Mouse (Mus musculus) cerebellum, adult 9-10 months (tissue): Measurements from ENCODE around the gene Kcns1.

Experiments used
- DNase-seq: peaks from one replicate; pipeline ENCODE4 v3.0.0; 2022

The Kcns1 gene

DNA sequence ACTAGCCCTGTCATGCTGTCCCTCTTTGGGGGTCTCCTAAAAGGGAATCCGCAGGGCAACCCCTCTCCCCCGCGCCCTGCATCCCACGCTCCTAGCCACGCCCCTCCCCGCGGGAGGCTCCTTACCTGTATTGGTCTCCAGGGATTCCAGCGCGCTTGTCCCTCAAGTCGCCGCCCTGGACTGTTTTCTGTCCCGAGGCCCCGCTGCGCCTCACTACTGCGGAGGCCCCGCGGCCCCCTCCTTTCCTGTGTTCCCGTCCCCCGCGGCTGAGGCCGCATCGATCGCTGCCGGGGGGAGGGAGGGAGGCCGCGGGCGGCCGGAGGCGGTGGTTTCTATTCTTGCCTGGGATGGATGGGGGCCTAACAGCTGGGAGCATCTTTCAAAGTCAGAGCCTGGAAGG is at the start of gene Kcns1:
TSS of gene Kcns1 (minus strand) at position 212 of the 400 bp plus-strand sequence.
- DNase-seq = no peak

DNA sequence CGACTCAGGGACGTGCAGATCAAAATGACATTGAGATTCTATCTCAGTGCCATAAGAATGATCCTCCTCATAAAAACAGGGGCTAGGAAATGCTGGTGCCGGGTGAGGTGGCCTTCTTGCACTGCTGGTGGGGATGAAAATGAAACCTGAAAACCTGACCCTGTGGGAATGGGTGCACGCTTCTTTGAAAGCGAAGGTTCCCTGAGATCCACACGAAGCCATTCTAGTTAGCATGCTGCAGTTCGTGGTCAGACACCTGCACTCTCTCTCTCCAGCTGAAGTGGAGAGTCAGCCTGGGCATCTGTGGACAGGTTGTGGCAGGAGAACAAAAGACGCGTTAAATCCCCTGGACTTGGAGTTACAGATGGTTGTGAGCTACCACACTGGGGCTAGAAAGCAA is 48.4 kb upstream of the Kcns1 start:
- DNase-seq = no peak

DNA sequence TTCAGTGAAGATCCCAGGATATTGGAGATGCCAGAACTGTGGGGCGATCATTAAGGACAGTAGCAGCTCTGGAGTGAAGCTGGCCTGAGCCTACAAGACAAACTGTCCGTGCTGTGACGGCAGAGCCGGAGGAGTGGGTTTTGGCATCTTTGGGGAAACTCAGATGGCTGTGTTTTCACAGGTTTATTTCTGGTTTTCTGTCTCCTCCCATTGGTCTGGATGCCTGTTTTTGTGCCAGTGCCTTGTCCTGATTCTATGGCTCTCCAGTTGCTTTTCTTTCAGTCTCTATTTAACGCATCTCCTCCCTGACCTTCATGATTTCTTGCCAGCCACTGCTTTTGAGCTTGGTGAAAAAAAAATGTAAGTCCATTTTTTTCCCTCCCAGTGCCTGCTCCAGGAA is 41.8 kb upstream of the Kcns1 start:
- no peak for DNase-seq

DNA sequence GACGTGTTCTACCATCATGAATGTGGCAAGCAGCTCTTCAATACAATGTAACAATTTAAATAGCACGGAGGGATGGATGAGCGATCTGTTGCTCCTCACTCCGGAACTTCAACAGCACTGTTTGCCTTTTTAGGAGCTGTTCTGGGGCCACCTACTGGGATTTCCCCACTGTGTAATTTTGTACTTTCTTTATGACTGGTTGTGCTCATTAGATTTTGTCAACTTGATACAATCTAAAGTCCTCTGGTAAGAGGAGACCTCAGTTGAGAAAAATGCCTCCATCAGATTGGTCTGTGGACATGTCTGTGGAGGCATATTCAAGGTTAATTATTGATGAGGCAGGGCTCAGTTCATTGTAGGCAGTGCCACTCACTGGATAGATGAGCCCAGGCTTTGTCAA is 40.0 kb upstream of the Kcns1 start:
- no peak for DNase-seq

DNA sequence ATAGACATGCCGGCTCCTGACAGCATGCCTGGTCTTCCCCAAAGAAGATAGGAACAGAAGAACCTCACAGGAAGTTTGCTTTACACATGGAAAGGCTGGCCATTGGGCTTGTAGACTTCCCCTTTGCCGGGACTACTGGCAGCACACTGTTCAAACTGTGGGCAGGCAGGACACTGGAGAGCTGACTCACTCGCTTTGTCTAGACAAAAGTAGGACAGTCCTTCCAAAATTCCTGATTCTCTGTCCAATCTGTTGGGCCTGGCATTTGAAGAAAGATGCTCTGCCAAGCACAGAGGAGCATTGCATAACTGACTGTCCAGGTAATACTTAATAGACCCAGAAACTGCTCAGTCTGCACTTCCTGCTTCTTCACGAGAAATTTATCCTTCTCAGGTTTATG is 35.8 kb upstream of the Kcns1 start:
- peak; percentile 91 for DNase-seq

DNA sequence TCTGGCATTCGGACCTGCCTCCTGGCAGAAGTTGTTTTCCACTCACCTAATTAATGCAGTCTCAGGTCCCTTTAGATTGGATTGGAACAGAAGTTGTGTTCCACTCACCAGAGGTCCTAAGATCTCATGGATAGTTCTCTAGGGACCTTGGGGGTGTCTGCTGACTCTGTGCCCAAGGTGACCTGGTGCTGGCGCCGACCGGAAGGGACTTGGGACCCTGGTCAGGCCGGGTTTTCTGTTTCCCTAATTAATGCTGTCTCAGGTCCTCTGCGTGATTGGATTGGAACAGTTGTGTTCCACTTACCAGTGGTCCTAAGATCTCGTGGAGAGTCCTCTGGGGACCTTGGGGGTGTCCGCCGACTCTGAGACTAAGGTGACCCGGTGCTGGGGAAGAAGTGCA is 35.1 kb upstream of the Kcns1 start:
- peak; percentile 7 for DNase-seq

DNA sequence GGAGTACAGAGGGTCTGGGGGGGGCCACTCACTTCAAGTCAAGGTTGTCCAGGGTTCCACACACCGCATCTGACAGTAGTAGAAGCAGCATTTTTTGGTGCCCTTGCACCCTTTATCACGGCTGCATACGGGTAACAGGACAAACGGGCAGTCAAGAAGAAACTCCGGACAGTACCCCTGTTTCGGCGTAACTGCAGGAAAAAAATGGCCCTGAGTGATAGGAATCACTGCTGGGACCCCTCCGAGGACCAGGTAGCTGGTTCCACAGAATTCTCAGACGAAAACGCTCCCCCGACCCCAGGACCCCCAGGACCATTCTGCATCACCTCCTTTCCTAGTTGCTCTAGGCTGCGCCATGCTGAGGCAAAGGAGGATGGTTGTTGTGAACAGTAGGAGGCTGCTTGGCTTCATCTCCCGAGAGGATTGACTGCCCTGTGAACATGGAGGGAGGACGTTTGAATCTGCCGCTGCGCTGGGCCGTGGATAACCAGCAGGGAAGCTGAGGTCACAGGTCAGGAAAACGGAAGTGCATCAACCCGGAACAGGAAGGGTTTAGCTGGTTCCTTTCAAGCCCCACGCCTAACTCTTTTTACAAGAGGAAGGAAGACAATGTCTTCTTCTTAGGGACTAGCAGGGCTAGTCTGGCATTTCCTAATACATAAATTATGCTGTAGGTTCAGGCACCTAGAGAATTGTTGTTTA is 28.9 kb upstream of the Kcns1 start, which contains the start of gene Wfdc15a:
TSS of gene Wfdc15a (minus strand) at position 505 of the 702 bp plus-strand sequence.
- DNase-seq = no peak

DNA sequence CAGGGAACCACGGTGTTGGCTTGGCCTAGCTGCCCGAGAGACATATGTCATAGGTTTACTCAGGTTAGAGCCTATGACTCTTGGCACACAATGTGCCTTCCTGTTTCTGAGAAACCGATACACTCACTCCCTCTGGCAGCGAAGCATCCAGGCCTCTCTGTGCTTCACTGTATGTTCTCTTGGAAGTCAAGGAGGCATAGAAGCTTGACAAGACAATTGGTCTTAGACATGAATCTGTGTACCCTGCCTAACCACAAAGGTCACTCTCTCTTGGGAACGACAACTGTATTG is 25.7 kb upstream of the Kcns1 start:
- no peak for DNase-seq

DNA sequence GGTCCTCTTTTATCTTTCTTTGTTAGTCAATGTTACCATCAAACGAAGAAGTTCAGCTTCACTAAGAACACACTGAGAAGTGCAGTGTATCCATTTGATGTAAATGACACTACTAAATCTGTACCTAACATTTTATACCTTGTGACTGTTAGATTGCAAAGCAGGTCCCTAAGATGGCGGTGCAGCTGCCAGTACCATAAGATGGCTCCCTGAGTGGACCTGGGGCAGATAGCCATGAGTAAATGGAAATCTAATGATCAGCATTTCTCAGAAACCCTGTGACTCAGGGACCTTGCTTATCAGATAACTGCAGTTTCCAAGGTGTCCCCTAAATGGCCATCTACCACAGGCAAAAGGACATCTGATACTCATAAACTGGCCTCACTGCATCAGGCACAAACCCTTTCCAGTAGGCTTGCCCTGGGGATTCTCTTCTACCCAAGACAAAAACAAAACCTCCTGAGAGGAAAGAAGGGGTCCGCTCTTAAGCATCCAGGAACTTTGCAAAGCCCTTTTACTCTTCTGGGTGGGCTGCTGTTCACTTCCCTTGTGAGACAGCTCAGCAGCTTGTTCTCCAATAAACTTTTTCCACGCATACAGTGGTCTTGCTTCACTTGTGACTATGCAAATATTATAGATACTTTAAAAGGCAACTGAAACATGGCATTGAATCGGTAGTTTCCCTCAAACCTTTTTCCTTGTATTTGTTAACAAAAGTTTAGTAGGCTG is 25.2 kb upstream of the Kcns1 start:
- DNase-seq = no peak

DNA sequence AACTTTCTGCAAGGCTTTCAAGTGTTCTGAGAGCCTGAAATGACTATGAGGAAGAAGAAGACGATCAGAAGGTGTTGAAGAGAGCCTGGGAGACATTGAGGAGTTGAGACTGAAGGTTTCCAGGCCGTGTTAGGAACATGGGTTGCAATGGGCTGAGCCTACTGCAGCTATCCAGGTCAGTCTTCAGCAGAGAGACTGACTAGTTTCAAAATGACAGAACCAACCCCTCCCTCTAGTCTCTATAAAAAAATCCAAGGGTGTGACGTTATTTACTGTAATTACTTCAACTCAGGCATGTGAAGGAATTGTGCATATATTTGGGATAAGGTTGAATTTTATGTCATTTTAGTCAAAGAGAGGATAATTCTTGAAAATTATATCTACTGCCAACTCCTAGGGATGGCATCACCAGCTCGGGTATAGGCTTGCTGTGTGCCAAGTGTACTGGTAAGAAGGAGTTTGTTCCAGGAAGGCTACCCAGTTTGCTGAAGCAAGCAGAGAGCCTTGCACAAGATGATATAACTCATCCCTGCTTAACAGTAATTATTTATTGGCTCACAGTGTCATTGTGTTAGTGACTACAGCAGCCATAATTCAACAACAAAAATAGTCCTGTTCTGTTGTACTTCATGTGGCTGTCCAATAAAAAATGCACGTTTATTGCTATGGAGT is 24.2 kb upstream of the Kcns1 start:
- no peak for DNase-seq

DNA sequence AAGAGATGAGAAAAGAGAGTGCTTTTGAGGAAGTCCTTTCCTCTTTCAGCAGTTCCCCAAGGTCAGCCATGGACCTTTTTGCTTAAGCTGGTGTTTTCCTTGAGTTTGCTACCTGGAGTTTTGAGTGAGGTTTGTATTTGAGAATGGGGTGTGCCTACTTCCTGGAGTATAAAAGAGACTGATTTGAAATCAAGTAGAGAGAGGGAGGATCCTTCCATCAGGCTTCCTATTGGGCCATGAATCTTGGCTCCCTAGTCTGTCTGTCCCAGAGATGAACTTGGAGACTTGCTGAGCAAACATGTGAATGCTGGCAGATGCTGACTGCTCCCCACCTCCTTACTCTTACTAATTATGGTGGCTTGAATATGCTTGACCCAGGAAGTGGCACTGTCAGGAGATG is 21.4 kb upstream of the Kcns1 start:
- no peak for DNase-seq

DNA sequence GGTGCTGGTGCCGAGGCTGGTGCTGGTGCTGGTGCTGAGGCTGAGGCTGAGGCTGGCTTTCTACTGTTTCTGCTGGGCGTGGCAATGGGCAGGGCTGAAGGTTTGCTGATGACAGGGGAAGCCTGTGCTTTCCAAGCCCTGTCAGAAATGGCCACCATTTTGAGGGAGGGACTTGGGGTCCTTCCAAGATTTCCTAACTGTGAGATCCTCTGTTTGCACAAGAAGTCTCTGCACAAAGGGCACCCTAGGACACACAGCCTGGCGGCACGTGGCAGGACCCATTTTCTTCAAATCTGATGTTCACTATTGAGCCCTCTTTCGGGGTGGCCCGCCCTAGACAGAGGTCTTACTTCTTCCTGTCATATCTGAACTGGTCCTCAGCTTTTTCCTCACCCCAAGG is 19.7 kb upstream of the Kcns1 start, which contains the start of gene Wfdc12:
TSS of gene Wfdc12 (minus strand) at position 33 of the 400 bp plus-strand sequence.
- no peak for DNase-seq

DNA sequence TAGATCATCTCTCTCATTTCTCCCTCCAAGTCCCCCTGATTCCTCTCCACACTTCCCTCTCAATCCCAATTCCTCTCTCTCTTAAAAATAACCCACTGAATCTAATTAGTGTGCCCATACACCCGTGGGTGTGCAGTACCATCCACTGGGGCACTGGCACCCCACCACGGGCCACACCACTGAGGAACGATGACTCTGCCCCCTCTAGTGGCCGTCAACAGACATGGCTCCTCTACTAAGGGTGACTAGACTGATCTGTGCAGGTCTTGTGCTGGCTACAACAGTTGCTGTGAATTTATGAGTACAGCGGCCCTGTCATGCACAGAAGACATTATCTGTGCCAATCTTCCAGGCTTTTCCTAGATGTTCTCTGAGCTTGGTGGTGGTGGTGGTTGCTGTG is 17.8 kb upstream of the Kcns1 start:
- DNase-seq = no peak

DNA sequence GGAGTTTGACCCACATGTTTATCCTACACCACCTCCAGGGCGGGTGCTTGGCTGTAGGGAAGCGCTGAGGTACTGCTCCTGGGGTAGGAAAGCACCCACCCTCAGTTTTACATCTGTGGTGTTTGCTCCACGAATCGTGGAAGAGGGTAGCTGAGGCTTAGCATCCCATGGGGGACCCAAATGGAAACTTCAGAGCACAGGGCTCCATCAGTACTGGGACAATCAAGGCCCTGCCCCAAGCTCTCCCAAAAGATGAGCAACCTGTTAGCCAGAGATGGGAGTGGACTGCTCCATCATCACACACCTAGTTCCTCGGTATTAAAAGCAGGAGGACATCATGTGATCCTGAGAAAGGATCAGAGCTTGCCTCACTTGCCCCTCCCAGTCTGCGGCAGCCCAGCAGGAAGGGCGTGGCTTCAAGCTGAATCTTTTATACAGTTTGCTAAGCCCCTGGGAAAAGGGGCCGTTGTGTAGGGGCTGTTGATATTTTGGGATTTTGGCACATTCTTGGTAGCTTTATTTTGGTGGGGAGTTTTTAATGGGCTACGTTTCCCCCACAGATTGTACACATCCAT is 13.3 kb upstream of the Kcns1 start:
- DNase-seq = no peak

DNA sequence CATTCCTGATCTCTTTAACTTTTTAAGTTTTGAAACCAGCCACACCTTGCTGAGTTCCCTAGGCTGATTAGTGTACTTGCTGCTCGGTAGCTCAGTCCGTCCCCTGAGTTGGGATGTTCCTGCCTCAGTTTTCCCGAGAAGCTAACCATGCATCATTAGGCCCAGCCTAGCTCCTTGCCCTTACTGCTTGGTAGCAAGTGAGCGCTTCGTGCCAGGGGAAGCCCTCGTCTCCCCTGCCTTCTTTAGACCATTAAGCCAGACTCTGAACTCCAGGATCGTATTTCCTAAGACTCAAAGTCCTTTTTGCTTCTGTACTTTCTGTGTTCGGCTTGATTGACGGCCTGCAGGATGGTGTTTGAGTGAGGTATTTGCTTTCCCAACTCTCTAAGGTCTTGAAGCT is 12.4 kb upstream of the Kcns1 start:
- DNase-seq = no peak

DNA sequence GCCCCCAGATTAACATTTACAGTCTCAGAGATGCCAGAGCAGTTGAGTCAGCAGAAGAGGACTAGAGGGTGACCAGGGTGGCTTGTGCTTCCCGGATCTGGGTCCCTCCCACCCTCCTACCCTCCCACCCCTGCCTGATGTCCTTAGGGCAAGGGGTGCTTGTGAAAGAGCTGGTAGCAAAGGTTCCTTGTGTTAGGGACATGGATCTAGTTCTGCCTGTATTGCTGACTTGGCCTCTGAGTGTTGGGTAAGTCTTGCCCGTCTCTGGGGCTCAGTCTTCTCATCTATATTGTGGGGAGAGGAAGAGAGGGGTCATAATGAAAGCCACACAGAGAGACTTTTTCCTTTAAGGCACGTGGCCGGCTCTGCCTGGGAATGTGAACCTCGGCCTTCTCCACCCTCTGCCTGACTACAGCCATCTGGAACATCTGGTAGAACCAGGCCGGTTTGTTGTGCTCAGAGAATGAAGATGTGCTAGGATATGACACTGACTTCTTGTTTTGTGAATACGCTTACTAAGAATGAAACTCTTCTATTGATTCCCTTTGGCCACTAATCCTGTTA is 11.9 kb upstream of the Kcns1 start, which contains the start of gene Wfdc5:
TSS of gene Wfdc5 (minus strand) at position 51 of the 564 bp plus-strand sequence.
- no peak for DNase-seq

DNA sequence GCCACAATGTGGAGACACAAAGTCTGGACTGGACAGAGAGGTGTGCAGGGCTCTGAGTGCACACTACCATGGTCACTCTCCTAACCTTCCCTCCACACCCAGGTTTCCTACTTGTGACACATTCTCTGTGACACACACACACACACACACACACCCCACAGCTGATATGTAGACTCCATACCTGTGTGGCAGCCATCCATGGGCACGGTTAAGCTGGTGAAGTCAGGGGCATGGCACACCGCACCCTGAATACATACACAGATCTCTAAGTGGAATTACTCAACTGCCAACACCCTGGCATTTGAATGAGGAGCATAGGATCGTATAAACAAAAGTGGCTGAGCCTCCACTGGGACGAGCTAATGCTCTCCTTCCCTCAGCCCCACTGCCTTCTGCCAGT is 9.9 kb upstream of the Kcns1 start:
- DNase-seq = no peak

DNA sequence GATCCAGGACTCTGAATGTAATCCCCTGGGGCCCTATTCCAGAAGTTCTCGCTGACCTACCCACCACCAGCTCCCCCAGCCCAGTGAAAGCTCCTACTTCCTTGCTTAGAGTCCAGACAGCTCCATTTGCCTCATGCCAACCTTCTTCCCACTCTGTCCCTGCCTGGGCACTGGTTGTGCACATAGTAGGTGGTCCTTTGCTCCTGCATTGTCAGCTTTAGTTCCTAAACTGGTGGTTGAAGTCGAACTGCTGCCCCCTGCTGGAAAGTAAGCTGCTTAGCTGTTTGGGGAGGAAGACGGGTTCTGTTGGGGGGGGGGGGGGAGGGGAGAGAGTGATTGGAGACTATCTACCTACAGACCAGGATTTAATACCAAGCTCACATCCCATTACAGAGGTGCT is 9.2 kb upstream of the Kcns1 start:
- DNase-seq = no peak

DNA sequence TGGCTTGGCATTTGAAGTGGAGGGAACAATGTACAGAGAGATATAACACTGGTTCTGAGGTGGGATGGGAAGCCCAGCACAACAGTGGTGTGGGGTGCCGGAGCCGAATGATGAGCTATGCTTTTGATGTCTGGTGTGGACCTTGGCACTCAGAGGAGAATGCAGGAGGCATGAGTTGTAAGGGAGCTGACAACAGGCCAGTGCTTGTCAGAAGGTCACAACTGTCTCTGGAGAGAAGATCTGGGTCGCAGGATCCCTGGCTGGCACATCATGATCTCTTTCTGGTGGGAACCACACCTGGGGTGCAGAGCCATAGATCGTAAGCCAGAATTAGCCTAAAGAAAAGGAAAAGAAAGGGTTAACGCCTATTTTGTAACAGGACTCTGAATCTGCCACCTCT is 6.9 kb upstream of the Kcns1 start:
- no peak for DNase-seq

DNA sequence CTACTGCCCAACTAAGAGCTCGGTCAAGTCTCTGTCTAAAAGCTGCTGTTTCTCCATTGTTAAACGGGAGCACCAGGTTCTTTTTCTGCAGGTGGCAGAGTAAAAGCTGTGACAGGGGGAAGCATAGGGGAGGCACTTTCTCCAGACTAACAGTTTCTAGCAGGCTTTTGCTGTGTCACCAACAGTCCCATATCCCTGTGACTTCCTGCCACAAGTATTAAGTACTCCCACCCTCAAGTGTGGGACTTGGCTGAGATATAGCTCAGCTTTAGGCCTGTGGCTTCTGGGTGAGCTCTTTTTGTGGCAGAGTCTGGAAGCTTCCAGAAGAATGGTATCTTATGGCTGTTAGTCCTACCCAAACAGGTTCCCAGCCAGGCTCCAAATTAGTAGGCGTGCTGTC is 4.9 kb upstream of the Kcns1 start:
- no peak for DNase-seq

DNA sequence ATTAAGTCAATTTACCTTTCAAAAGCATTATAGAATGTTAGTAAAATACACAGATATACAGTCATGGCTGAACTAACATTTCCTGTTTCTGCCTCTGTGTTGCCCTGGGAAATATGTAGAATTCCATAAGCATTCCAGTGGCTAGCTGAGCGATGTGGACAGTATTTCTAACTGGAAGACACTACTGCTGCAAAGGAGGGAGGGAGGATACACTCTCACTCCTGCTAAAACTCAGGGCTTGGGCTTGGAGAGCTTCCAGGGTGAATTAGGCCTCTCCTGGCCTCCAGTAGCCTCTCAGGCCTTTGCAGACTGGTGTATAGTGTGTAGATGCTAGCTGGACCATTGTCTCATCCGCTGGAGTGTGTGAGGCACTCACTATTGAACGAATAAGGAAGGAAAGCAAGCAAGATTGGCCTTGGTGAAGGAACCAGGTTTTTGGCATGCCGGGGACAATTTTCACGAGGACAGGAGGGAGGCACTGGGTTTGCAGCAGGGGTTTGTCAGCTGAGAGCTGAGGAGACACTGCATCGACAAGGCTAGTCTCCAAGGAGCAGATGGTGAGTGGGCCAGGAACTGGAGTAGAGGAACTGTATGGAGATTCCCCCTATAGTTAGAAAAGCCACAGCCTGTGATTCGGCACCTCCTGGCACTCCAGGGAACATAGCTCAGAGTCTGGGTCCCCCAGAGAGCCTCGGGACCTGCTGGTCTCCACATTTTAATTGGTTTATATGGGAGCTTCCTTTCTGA is 3.9 kb upstream of the Kcns1 start:
- DNase-seq = no peak

DNA sequence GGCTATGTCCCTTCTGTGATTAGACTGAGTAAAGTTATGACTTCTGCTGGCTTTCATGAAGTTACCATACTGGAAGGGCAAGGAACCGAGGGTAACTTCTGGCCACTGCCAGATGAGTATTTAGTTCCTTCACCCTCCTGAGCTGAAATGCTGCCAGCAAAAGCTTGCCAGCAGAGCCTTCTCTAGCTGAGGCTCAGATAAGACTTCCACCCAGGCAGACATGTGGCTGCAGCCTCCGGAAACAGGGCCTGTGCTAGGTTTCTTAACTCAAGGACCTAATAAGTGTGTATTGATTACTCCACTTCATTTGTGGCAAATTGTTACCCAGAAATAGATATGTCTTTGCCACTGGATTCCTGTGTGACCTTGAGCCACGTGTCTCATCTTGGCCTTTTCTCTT is 2.5 kb upstream of the Kcns1 start:
- no peak for DNase-seq

DNA sequence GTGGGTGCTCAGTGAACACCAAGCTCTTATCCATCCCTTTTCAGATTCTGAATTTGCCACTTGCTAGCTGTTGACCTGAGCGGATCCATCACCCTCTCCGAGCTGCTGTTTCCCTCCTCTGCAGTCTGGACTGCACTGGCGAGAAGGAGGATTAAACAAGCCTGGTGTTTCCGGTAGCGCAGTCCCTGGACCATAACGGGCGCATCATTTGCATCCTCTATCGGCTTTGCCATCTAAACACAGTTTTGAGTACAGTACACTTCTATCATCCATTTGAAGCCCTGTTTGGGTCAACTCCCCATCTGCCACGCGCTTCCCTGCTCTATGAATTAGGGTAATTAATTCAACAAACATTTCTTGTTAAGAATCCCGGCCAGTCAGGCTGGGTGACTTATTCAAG is 587 bp downstream of the Kcns1 start:
- no peak for DNase-seq
